Mouse (Mus musculus): ENCODE results near the gene Zfp385a.
"Not testable (repeated sequence)": the region's sequence is repeated elsewhere in the genome, so short reads cannot be mapped to it uniquely, and the experiment has no call there.

Gene Zfp385a

DNA sequence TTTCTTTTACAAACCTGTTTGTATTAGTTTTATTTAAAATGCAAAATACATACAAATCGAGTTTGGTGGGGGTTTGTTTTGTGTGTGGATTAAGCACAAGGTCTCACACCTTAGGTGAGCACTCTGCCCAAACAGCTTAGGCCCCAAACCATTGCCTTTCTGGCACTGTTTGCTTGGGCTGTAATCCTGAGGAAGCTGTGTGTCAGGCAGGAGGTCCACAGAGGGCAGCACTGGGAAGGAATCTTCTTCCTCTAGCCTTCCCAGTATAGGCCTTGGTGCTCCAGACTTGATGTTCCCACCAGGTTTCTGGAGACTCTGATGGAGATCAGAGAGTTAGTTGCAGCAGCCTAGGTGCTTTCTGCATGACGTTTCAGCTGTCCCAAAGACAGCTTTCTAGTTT is 55.2 kb downstream of the Zfp385a start:
- no peak for DNase-seq

DNA sequence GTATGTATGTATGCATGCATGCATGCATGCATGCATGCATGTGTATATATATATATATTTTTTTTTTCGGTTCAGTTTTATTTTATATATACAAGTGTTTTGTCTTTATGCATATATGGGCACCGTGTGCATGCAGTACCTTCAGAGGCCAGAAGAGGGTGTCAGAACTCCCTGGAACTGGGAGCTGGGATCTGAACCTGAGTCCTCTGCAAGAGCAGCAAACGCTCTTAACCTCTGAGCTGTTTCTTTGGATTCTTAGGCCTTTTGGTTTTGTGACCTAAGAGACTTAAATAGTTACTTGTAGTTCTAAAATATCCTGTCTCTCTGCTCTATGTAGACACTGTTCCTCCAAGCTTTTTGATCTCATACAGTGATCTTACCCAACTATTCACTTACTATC is 55.8 kb downstream of the Zfp385a start:
- peak; percentile 74 for DNase-seq

DNA sequence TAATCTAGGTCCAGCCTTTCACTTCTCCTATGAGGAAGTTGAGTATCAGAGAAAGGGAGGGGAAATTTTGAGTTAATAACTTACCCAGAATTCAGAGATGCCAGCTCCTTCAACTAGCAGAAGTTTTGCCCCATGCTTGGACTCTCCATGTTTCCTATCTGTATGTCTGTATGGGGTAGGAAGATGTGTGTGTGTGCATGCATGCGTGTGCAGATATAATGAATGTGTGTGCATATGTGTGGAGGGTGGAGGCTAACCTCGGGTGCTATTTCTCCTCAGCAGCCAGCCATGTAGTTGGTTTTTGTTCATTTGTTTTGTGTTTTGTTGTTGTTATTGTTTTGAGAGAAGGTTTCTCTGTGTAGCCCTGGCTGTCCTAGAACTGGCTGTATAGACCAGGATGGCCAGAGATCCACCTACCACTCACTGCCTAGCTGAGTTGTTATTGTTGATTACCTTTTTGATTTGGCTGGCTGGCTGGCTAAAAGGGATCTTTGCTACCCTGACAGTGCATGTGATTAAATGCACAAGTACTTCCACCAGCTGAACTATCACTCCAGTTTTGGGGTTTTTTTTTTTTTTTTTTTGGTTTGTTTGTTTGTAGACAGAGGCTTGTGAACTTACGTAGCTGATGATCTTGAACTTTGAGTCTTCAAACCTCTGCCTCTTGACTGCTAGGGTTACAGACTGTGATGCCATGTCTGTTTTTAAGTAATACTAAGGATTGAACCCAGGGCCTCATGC is 58.3 kb downstream of the Zfp385a start:
- no peak for DNase-seq

DNA sequence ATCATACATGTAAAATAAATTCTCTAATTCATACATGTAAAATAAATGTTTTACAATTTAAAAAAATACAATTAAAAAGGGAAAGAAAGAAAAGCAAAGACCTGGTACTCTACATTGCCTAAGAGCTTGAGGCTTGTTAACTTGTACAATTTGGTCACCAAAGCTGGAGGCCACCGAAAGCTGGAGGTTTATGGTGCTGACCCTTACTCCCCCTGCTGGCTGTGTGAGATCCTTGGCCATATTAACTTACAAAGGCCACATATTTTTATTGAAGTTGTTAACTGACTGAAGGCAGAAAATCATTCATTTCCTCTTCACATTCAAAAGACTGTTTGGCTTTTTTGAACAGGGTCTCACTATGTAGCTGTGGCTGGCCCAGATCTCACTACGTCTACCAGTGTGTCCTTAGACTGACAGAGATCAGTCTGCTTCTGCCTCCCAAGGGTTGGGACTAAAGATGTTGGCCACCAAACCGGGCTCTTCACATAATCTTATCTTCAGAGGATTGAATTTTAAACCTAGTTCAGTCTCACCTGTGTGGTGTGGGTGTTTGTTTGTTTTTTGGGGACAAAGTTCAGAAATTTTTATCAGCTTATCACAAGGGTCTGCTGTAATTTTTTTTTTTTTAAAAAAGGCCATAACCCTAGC is 59.0 kb downstream of the Zfp385a start:
- peak; percentile 49 for DNase-seq

DNA sequence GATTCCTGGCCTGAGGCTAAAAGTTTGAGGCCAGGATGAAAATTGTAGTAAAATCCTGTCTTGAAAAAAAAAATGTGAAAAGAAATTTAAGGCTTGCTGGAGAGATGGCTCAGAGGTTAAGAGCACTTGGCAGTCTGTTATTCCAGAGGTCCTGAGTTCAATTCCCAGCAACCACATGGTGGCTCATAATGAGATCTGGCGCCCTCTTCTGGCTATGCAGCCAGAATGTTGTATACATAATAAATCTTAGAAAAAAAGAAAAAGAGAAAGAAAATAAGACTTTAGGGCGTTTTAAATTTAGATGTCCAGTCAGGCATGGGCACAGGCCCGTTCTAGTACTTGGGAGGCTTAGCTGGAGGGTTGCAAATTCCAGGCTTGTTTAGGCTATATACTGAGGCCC is 60.1 kb downstream of the Zfp385a start:
- peak; percentile 77 for DNase-seq

DNA sequence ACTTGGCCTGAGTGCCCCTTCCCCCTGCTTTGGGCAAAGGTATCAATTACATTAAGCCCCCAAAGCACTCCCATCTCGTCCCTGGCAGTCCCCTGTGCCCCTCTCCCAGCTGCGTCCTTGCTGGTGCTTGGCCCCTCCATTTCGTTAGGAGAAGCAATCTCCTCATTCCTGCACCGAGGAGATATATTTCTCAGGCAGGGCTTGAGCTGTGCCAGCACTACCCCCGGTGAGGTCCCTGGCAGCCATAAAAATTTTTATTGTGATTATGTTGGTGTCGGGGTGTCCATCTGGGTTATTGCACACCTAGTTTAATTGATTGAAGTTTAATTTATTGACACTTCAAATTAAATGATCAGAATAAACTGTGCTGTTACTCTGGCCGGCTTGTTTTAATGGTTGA is 61.9 kb downstream of the Zfp385a start:
- no peak for DNase-seq

DNA sequence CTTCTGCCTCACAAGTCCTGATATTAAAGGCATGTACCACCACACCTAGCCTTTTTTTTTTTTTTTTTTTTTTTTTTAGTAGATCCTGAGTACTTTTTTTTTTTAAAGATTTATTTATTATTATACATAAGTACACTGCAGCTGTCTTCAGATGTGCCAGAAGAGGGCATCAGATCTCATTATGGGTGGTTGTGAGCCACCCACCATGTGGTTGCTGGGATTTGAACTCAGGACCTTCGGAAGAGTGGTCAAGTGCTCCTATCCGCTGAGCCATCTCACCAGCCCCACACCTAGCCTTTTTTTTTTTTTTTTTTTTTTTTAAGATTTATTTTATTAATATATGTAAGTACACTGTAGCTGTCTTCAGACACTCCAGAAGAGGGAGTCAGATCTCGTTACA is 64.0 kb downstream of the Zfp385a start:
- not testable (repeated sequence) for DNase-seq

DNA sequence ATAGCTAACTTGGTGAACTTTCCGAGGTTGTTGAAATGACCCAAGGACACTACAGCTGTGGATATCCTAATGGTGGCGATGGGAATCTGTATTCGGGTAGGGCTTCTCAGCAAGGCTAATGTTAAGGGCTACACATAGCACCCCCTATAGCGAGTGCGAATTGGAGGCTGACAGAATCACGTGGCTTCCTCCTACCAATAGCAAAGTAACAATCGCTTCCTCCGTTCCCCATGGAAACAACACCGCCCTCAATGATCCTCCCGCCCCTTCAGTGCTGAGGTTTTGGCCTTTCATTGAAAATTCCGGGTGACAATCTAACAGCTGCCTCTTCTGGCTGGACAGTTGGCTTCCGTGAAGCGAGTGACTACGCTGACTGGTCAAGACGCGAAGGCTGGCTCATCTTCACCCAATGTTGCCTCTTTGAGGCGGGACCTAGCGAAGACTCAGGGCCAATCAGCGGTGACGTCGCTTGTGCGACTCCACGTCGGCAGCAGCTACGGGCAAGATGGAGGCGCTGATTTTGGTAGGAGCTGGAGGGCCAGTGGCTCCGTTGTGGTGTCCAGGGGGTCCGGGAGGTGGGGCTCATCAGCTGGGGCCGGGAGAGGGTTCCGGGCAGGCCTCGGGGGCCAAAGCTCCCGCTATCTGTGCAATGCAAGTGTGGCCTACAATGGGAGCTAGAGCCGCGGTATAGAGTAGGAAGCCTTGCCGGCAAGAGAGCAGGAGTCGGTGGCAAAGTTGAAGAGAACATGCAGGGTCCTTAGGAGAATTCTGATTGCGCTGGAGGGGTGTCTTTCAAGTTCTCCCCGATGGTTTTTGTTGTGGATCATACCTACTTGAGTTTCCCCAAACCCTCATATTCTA is 67.2 kb downstream of the Zfp385a start, which contains the start of gene Copz1:
Gene Copz1 (plus strand): TSS at position 296 of the 861 bp plus-strand sequence.
- DNase-seq, result peak; percentile 89

DNA sequence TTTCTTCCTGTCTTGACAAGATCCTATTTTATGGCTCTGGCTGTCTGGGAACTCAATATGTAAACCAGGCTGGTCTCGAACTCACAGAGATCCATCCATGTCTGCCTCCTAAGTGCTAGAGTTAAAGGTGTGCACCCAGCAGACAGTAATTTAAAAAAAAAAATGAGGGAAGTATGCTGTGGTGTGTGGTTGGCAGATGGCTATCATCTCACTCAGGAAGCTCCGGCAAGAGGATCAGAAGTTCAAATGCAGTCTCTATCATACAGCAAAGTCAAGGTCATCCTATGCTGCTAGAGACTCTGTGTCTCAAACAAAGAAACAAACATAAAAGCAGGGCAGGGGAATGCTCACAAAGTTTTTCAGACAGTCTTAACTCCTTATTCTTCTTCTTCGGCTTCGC is 71.0 kb downstream of the Zfp385a start:
- DNase-seq, result no peak

DNA sequence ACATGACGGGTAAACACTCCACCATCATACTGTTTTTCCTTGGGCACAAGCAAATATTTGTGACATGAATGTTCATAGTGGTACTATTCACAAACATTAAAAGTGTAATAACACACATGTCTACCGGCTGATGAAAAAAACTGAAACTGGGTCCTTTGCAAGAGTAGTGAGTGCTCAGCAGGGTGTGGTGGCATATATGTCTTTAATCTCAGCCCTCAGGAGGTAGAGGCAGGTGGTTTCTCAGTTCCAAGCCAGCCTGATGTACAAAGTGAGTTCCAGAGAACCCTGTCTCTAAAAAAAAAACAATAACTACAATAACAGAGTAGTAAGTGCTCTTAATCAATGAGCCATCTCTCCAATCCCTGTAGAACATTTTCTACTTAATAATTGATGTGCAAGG is 75.1 kb downstream of the Zfp385a start:
- no peak for DNase-seq
